Mouse (Mus musculus) liver, adult 2 months (tissue): ENCODE results near the gene Rbm20.

ENCODE experiments used
- CTCF ChIP-seq: fragments of 200-500 bp; IDR thresholded peaks from 2 replicates; pipeline ENCODE4 v1.5.1; 2011; ENCODE audit warnings: low read depth, low read length, control low read depth
- POLR2A ChIP-seq: fragments of 200-500 bp; IDR thresholded peaks from 2 replicates; pipeline ENCODE4 v1.6.1; 2011; ENCODE audit warnings: low read length, control low read depth; ENCODE audit not compliant: insufficient read depth; ENCODE audit errors: extremely low read depth

GRCm38 (mm10) chr19:53832512-53832911 lies 155.4 kb downstream of the Rbm20 start:
- TF ChIP-seq POLR2A (no peak), CTCF (no peak)
